8 mouse cellular contexts compared by ENCODE assay signal in genomic region chr9:74982722-74983121, GRCm38 (mm10). TPM values are rescaled to one million over a fixed set of nuclear protein-coding genes. Genes with fewer than 3 reads are reported as not detected.
DNase-seq lines count a peak whose midpoint lies in the region; ATAC-seq and TF ChIP-seq lines count a peak whose summit lies in the region.
"Not testable (repeated sequence)": the region's sequence is repeated elsewhere in the genome, so short reads cannot be mapped to it uniquely, and the experiment has no call there.
"Had no signal": no experiment of that assay in that cellular context is flagged by ENCODE, and none has a peak within 500 bp of the region (broad histone marks: within the 10 kb centered on the region; RNA-seq: fewer than 3 reads in every experiment).

No protein-coding gene starts in this region.

- H3K36me3 ChIP-seq in MEL (ENCODE audit: control insufficient read depth in 1 of 2, insufficient read depth in 2 of 2, low read length in 2 of 2); heart, embryonic 15.5 days; liver, postnatal 0 days (replicated peaks; ENCODE audit: insufficient read depth, low read length): not testable (repeated sequence)

- not testable (repeated sequence) for H3K4me2 ChIP-seq in heart, embryonic 15.5 days; liver, postnatal 0 days (ENCODE audit: low read depth, low read length)

- not testable (repeated sequence) for TF ChIP-seq RAD21 in MEL (IDR thresholded peaks at IDR 0.05; ENCODE audit: low read depth, low read length)

- not testable (repeated sequence) for ATAC-seq in heart, embryonic 15.5 days (replicated peaks; ENCODE audit: insufficient number of reproducible peaks, insufficient read depth, low FRiP score, low read depth)
- 0 out of 2 replicates have a peak, but pooled peaks have one; percentile 27 for ATAC-seq in liver, postnatal 0 days
- peak; percentile 92 for ATAC-seq in megakaryocyte progenitor cell, adult 5-6 weeks (replicated peaks; ENCODE audit: poor library complexity)

- TF ChIP-seq POLR2A in MEL (IDR thresholded peaks at IDR 0.05; ENCODE audit: control insufficient read depth in 1 of 2, insufficient read depth in 1 of 2, low read depth in 1 of 2, low read length in 2 of 2, poor library complexity in 1 of 2): not testable (repeated sequence)

- H3K9ac ChIP-seq in MEL (ENCODE audit: control insufficient read depth, low read depth, low read length, poor library complexity, severe bottlenecking); heart, embryonic 15.5 days; liver, postnatal 0 days (replicated peaks): not testable (repeated sequence)

- TF ChIP-seq EP300 in MEL (IDR thresholded peaks at IDR 0.05; ENCODE audit: low read depth in 1 of 2, low read length in 2 of 2); liver, postnatal 0 days (IDR thresholded peaks at IDR 0.05; ENCODE audit: low read depth): not testable (repeated sequence)

- not testable (repeated sequence) for H3K27ac ChIP-seq in MEL (ENCODE audit: control insufficient read depth, low read depth, low read length); liver, postnatal 0 days (ENCODE audit: low read depth)
- peak overlapping the region; percentile 73 for H3K27ac ChIP-seq in brown adipose tissue, adult 24 weeks (replicated peaks; ENCODE audit: low read depth, low read length)
- H3K27ac ChIP-seq in heart, embryonic 15.5 days: peak overlapping the region; percentile 56; the same call in 1 of the 2 replicates

- TF ChIP-seq CTCF in MEL (IDR thresholded peaks at IDR 0.05 in 2 of 3, conservative IDR thresholded peaks at IDR 0.05 in 1 of 3; ENCODE audit: control insufficient read depth in 1 of 3, insufficient read depth in 1 of 3, low read depth in 2 of 3, low read length in 3 of 3, poor library complexity in 1 of 3, severe bottlenecking in 1 of 3); liver, postnatal 0 days (IDR thresholded peaks at IDR 0.05; ENCODE audit: low read depth): not testable (repeated sequence)

- 89% methylated on average over 1 of the region's 1 CpGs for WGBS in heart, embryonic 15.5 days
- WGBS in liver, postnatal 0 days (ENCODE audit: insufficient replicate concordance): 70% methylated on average over 1 of the region's 1 CpGs

- H3K79me2 ChIP-seq in MEL (ENCODE audit: control insufficient read depth, insufficient read depth, low read length, poor library complexity): not testable (repeated sequence)

- not testable (repeated sequence) for H3K27me3 ChIP-seq in MEL (ENCODE audit: control insufficient read depth in 1 of 2, insufficient read depth in 2 of 2, low read length in 2 of 2); heart, embryonic 15.5 days; liver, postnatal 0 days (ENCODE audit: insufficient read depth, low read length)

- not testable (repeated sequence) for H3K4me3 ChIP-seq in MEL (ENCODE audit: control insufficient read depth in 1 of 2, insufficient read depth in 1 of 2, low read depth in 2 of 2, low read length in 2 of 2); brown adipose tissue, adult 24 weeks (ENCODE audit: insufficient read depth, low read depth, low read length); heart, embryonic 15.5 days; liver, postnatal 0 days (ENCODE audit: low read depth, low read length)

- H3K9me3 ChIP-seq in MEL (replicated peaks; ENCODE audit: insufficient read depth, low read length); heart, embryonic 15.5 days (replicated peaks); liver, postnatal 0 days (ENCODE audit: low read length): not testable (repeated sequence)

- H3K4me1 ChIP-seq in MEL (ENCODE audit: control insufficient read depth in 1 of 2, insufficient read depth in 2 of 2, low read length in 2 of 2); liver, postnatal 0 days (ENCODE audit: insufficient read depth): not testable (repeated sequence)
- peaks cover 16% of the 10 kb centered on the region for H3K4me1 ChIP-seq in brown adipose tissue, adult 24 weeks (ENCODE audit: control insufficient read depth, insufficient read depth, insufficient read length, low read length)
- H3K4me1 ChIP-seq in heart, embryonic 15.5 days (replicated peaks): peaks cover 39% of the 10 kb centered on the region

- peak; percentile 13 for DNase-seq in CD4-positive, CD25-positive, alpha-beta regulatory T cell, adult 2 months (ENCODE audit: low read depth, low spot score)
- peak; percentile 14 for DNase-seq in MEL (ENCODE audit: low read depth, low spot score)
- peak; percentile 64 for DNase-seq in heart, adult 11 months
- DNase-seq in liver, postnatal 0 days: not testable (repeated sequence)

RNA-seq across cellular contexts. Expression of gene Fam214a, which starts 30.0 kb away (rescaled TPM):
- 2.3 and 2.4 TPM in 2 replicates for total RNA-seq in MEL (2012; rRNA removed)
- 1 to 10 TPM in 1 of 2 experiments, not detected in 1; 3.9 TPM for polyA plus RNA-seq in MEL (2012; ENCODE audit: insufficient read depth in 1 of 2, insufficient read length in 2 of 2, low read depth in 1 of 2, low replicate concordance in 2 of 2, missing spikeins in 1 of 2)
- 29.9 and 41.0 TPM in 2 replicates for polyA plus RNA-seq in brown adipose tissue, adult 24 weeks (2012; ENCODE audit: insufficient read depth, insufficient read length, missing spikeins)
- 11.2 and 11.4 TPM in 2 replicates for polyA plus RNA-seq in heart, embryonic 15.5 days (2015; fragmentation: Nextera tagmentation; extraction: Ambion mirVana)
- 4.8 and 6.4 TPM in 2 replicates for polyA plus RNA-seq in liver, postnatal 0 days (2015; fragmentation: Nextera tagmentation; extraction: Ambion mirVana)
- total RNA-seq in megakaryocyte progenitor cell, adult 5-6 weeks (2015): 6.9 and 7.1 TPM in 2 replicates
- total RNA-seq in megakaryocyte progenitor cell, adult 5-6 weeks (2017): 6.6 and 7.1 TPM in 2 replicates
- polyA plus RNA-seq: erythroblast, embryonic 14.5 days had no signal

RNA-seq across cellular contexts. Expression of gene Arpp19, which starts 54.7 kb away (rescaled TPM):
- 220 and 237 TPM in 2 replicates for total RNA-seq in MEL (2012; rRNA removed)
- 100 to 1,000 TPM in 1 of 2 experiments, not detected in 1; 230 TPM for polyA plus RNA-seq in MEL (2012; ENCODE audit: insufficient read depth in 1 of 2, insufficient read length in 2 of 2, low read depth in 1 of 2, low replicate concordance in 2 of 2, missing spikeins in 1 of 2)
- 221 and 237 TPM in 2 replicates for polyA plus RNA-seq in brown adipose tissue, adult 24 weeks (2012; ENCODE audit: insufficient read depth, insufficient read length, missing spikeins)
- polyA plus RNA-seq in heart, embryonic 15.5 days (2015; fragmentation: Nextera tagmentation; extraction: Ambion mirVana): 177 and 218 TPM in 2 replicates
- 187 and 189 TPM in 2 replicates for polyA plus RNA-seq in liver, postnatal 0 days (2015; fragmentation: Nextera tagmentation; extraction: Ambion mirVana)
- 132 and 179 TPM in 2 replicates for total RNA-seq in megakaryocyte progenitor cell, adult 5-6 weeks (2015)
- 136 and 149 TPM in 2 replicates for total RNA-seq in megakaryocyte progenitor cell, adult 5-6 weeks (2017)
